Mouse (Mus musculus): Measurements from ENCODE around the gene Aste1. TPM values are rescaled to one million over a fixed set of nuclear protein-coding genes. Genes with fewer than 3 reads are reported as not detected.

The Aste1 gene
- polyA plus RNA-seq, 1 experiment from 2014 or later = 16.5 TPM

GRCm38 (mm10) chr9:105459032-105459431 lies 63.8 kb downstream of the Aste1 start:
- Histone ChIP-seq H3K27me3 (ENCODE audit: control insufficient read depth, insufficient read depth, low read length) (no peaks in the 10 kb centered on the region), H3K9me3 (ENCODE audit: control insufficient read depth, low read length) (no peaks in the 10 kb centered on the region), H3K9ac (ENCODE audit: low read depth, low read length) (no peak overlapping the region), H3K27ac (ENCODE audit: low read depth, low read length) (no peak overlapping the region), H3K36me3 (ENCODE audit: control insufficient read depth, insufficient read depth, low read length) (0 out of 2 replicates have a peak, but pooled peaks cover 3% of the 10 kb centered on the region), H3K4me2 (replicated peaks; ENCODE audit: low read depth, low read length) (no peak overlapping the region), H3K4me1 (replicated peaks; ENCODE audit: control insufficient read depth, insufficient read depth, low read length) (no peaks in the 10 kb centered on the region), H3K4me3 (ENCODE audit: low read depth, low read length) (no peak overlapping the region)
- ATAC-seq (ENCODE audit: low FRiP score) = no peak
- no peak for DNase-seq (ENCODE audit: low spot score)
- WGBS = 97% methylated on average over 13 of the region's 13 CpGs

GRCm38 (mm10) chr9:105461496-105461895 lies 66.3 kb downstream of the Aste1 start:
- DNase-seq (ENCODE audit: low spot score) = no peak
- no peak for ATAC-seq (ENCODE audit: low FRiP score)
- Histone ChIP-seq H3K4me2 (replicated peaks; ENCODE audit: low read depth, low read length) (no peak overlapping the region), H3K4me3 (ENCODE audit: low read depth, low read length) (no peak overlapping the region), H3K27ac (ENCODE audit: low read depth, low read length) (no peak overlapping the region), H3K9ac (ENCODE audit: low read depth, low read length) (no peak overlapping the region), H3K36me3 (ENCODE audit: control insufficient read depth, insufficient read depth, low read length) (0 out of 2 replicates have a peak, but pooled peaks cover 3% of the 10 kb centered on the region), H3K27me3 (ENCODE audit: control insufficient read depth, insufficient read depth, low read length) (no peaks in the 10 kb centered on the region), H3K4me1 (replicated peaks; ENCODE audit: control insufficient read depth, insufficient read depth, low read length) (no peaks in the 10 kb centered on the region), H3K9me3 (ENCODE audit: control insufficient read depth, low read length) (no peaks in the 10 kb centered on the region)
- WGBS = 95% methylated on average over 7 of the region's 7 CpGs

Other genes starting within 250 kb of the Aste1 start
- 1.6 and 2.8 TPM in 2 replicates for gene Nek11, start 132 bp downstream of the Aste1 start, polyA plus RNA-seq (2014; fragmentation: Nextera tagmentation; extraction: Ambion mirVana)
- gene Atp2c1, start 131.9 kb downstream of the Aste1 start, polyA plus RNA-seq (2014; fragmentation: Nextera tagmentation; extraction: Ambion mirVana) = 65.3 and 83.1 TPM in 2 replicates
- 23.0 and 26.8 TPM in 2 replicates for gene Pik3r4, start 247.6 kb downstream of the Aste1 start, polyA plus RNA-seq (2014; fragmentation: Nextera tagmentation; extraction: Ambion mirVana)